Mouse (Mus musculus) myocyte (in vitro differentiated cells): ENCODE results near the gene Actl6b.

Experiments used
- CEBPB ChIP-seq: IDR thresholded peaks from 2 replicates; pipeline ENCODE4 v1.6.1; 2011; ENCODE audit warnings: mild to moderate bottlenecking, moderate library complexity; ENCODE audit not compliant: poor library complexity, insufficient read depth, severe bottlenecking
- E2F4 ChIP-seq: IDR thresholded peaks from one replicate; pipeline ENCODE4 v1.6.1; 2011; ENCODE audit warnings: mild to moderate bottlenecking, control low read depth, moderate library complexity; ENCODE audit not compliant: insufficient read depth
- MAX ChIP-seq: IDR thresholded peaks from one replicate; pipeline ENCODE4 v1.6.1; 2011; ENCODE audit warnings: low read depth, mild to moderate bottlenecking, control low read depth
- POLR2A ChIP-seq: IDR thresholded peaks from one replicate; pipeline ENCODE4 v1.6.1; 2011; ENCODE audit warnings: low read depth, mild to moderate bottlenecking, control low read depth, moderate library complexity; ENCODE audit not compliant: insufficient read length
- POLR2AphosphoS2 ChIP-seq: IDR thresholded peaks from one replicate; pipeline ENCODE4 v1.6.1; 2011; ENCODE audit warnings: low read depth, control low read depth; ENCODE audit not compliant: insufficient read length
- REST ChIP-seq: IDR thresholded peaks from one replicate; pipeline ENCODE4 v1.6.1; 2011; ENCODE audit warnings: mild to moderate bottlenecking, control low read depth, moderate library complexity; ENCODE audit not compliant: insufficient read depth, insufficient read length
- SRF ChIP-seq: IDR thresholded peaks from one replicate; pipeline ENCODE4 v1.6.1; 2011; ENCODE audit warnings: low read depth; ENCODE audit not compliant: control insufficient read depth, insufficient read length
- TCF12 ChIP-seq: IDR thresholded peaks from one replicate; pipeline ENCODE4 v1.6.1; 2011; ENCODE audit warnings: mild to moderate bottlenecking, control low read depth; ENCODE audit not compliant: poor library complexity, insufficient read depth, severe bottlenecking
- USF1 ChIP-seq: IDR thresholded peaks from one replicate; pipeline ENCODE4 v1.6.1; 2011; ENCODE audit warnings: low read depth, mild to moderate bottlenecking, control low read depth, moderate library complexity

DNA sequence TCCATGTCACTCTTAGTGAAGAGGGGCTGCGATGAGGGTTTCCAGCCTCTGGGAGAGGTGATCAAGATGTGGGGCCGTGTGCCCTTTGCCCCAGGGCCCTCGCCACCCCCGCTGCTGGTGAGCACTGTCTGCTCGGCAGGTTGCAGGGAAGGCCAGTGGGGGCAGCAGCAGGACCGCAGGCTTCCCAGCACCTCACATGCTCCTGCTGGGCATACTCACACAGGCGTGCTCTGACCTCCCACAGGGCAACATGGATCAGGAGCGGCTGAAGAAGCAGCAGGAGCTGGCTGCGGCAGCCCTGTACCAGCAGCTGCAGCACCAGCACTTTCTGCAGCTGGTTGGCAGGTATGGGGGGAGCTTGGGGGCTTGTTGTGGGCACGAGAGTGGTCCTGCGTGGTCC lies 30.6 kb upstream of the Actl6b start:
- TF ChIP-seq E2F4 (no peak), POLR2A (no peak), SRF (no peak), CEBPB (no peak), USF1 (no peak), POLR2AphosphoS2 (peak; percentile 32), TCF12 (no peak), MAX (no peak), REST (no peak)
